Mouse (Mus musculus): Measurements from ENCODE around the gene Esp16. TPM values are rescaled to one million over a fixed set of nuclear protein-coding genes. Genes with fewer than 3 reads are reported as not detected.
"Not testable (repeated sequence)": the region's sequence is repeated elsewhere in the genome, so short reads cannot be mapped to it uniquely, and the experiment has no call there.

Esp16 gene
- not detected in 2 replicates for polyA plus RNA-seq (2015; fragmentation: Nextera tagmentation; extraction: Ambion mirVana)

DNA sequence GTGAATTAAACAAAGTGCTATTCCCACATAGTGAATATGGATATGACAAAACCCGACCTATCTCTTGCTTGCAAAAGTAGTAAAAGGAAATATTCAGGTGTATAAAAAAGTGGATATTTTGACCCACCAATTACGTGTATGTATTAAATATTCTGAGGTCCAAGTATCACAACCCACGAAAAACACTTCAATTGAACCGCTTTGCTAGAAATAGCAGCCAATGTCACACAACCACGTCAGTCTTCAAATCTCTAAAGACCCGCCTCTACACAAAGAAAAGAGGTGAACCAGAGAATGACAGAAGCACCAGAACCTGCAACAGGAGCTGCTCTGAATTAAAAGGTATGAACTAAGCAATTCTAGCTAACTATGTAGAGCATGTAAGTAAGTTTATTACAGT is at the start of gene Esp16:
TSS of gene Esp16 (plus strand) at position 301 of the 400 bp plus-strand sequence.
- not testable (repeated sequence) for H3K9ac ChIP-seq (ENCODE audit: low read depth, low read length); H3K27me3 ChIP-seq (ENCODE audit: control insufficient read depth, insufficient read depth, low read depth, low read length); H3K4me2 ChIP-seq (ENCODE audit: low read depth, low read length); H3K9me3 ChIP-seq (replicated peaks; ENCODE audit: control insufficient read depth, low read length); ATAC-seq (ENCODE audit: low read depth); H3K36me3 ChIP-seq (ENCODE audit: control insufficient read depth, insufficient read depth); H3K4me3 ChIP-seq (ENCODE audit: low read depth, low read length); H3K27ac ChIP-seq (ENCODE audit: low read length); H3K4me1 ChIP-seq (ENCODE audit: control insufficient read depth, low read depth, low read length)
- WGBS (ENCODE audit: insufficient replicate concordance), result 57% methylated on average over 6 of the region's 6 CpGs

GRCm38 (mm10) chr17:39498043-39498442 is 37.9 kb upstream of the Esp16 start:
- not testable (repeated sequence) for H3K4me3 ChIP-seq (ENCODE audit: low read depth, low read length); H3K9me3 ChIP-seq (replicated peaks; ENCODE audit: control insufficient read depth, low read length); H3K36me3 ChIP-seq (ENCODE audit: control insufficient read depth, insufficient read depth); H3K4me2 ChIP-seq (ENCODE audit: low read depth, low read length); H3K9ac ChIP-seq (ENCODE audit: low read depth, low read length); H3K27ac ChIP-seq (ENCODE audit: low read length); H3K27me3 ChIP-seq (ENCODE audit: control insufficient read depth, insufficient read depth, low read depth, low read length); H3K4me1 ChIP-seq (ENCODE audit: control insufficient read depth, low read depth, low read length)
- peak; percentile 63 for ATAC-seq (ENCODE audit: low read depth)

Other genes starting within 250 kb of the Esp16 start
- not detected in 2 replicates for gene Esp18, start 129.8 kb upstream of the Esp16 start, polyA plus RNA-seq (2015; fragmentation: Nextera tagmentation; extraction: Ambion mirVana)
- not detected in 2 replicates for gene Esp15, start 104.8 kb downstream of the Esp16 start, polyA plus RNA-seq (2015; fragmentation: Nextera tagmentation; extraction: Ambion mirVana)